Mouse (Mus musculus): ENCODE measurements around the gene Abca6.

The Abca6 gene

GRCm38 (mm10) chr11:110196561-110197306 is 54.8 kb downstream of the Abca6 start:
- CTCF ChIA-PET: interaction anchor here (0.6 kb wide), 1 partner anchor 746 kb away, joined by 5 read pairs; no protein-coding TSS in a partner anchor

GRCm38 (mm10) chr11:110195310-110195709 is 56.3 kb downstream of the Abca6 start:
- CTCF ChIA-PET: no interaction called here

- CTCF ChIA-PET: no interaction called here
Measured at GRCm38 (mm10) chr11:110171212-110171611, 80.4 kb downstream of the Abca6 start.

- CTCF ChIA-PET: no interaction called here
Measured at GRCm38 (mm10) chr11:110167459-110168251, 83.9 kb downstream of the Abca6 start, which contains the start of gene Abca9. Gene Abca9 (minus strand): TSS chr11:110168196.

- CTCF ChIA-PET: interaction anchor here (0.7 kb wide), 1 partner anchor 1300 kb away, joined by 3 read pairs; no protein-coding TSS in a partner anchor
Measured at GRCm38 (mm10) chr11:110165822-110166221, 85.8 kb downstream of the Abca6 start.

- CTCF ChIA-PET: no interaction called here
Measured at GRCm38 (mm10) chr11:110165409-110165808, 86.2 kb downstream of the Abca6 start.

GRCm38 (mm10) chr11:110157059-110157458 is 94.5 kb downstream of the Abca6 start:
- CTCF ChIA-PET: no interaction called here

GRCm38 (mm10) chr11:110155985-110156384 is 95.6 kb downstream of the Abca6 start:
- CTCF ChIA-PET: no interaction called here

- CTCF ChIA-PET: no interaction called here
Measured at GRCm38 (mm10) chr11:110147640-110148039, 103.9 kb downstream of the Abca6 start.

- CTCF ChIA-PET: no interaction called here
Measured at GRCm38 (mm10) chr11:110145421-110145820, 106.2 kb downstream of the Abca6 start.

- CTCF ChIA-PET: no interaction called here
Measured at GRCm38 (mm10) chr11:110130760-110131159, 120.8 kb downstream of the Abca6 start.
